Mouse (Mus musculus) CD8-positive naive resting alpha-beta T cell, adult 2 months (primary cell): Measurements from ENCODE around the gene March1.

Experiments used
- DNase-seq, 2 experiments: peaks; one replicate each; pipeline ENCODE4 v3.0.0; 2022; ENCODE audit warnings: low read depth in 2 of 2, low spot score in 2 of 2

Gene March1

DNA sequence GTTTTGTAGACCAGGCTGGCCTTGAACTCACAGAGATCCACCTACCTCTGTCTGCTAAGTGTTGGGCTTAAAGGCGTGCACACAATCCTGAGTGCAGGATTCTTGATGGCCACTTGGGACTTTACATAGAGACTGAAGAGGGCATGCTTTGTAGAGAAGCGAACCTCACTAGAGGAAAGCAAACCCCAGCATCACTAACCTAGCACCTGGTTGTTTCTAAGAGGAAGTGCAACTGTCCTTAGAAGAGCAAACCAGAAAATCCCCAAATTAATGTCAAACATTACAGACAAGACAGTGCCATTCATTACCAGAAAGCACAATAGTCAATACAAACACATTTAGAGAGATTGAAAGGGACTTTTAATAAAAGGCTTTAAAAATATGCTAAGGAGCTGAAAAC is 885.7 kb downstream of the March1 start:
- DNase-seq = no peak

DNA sequence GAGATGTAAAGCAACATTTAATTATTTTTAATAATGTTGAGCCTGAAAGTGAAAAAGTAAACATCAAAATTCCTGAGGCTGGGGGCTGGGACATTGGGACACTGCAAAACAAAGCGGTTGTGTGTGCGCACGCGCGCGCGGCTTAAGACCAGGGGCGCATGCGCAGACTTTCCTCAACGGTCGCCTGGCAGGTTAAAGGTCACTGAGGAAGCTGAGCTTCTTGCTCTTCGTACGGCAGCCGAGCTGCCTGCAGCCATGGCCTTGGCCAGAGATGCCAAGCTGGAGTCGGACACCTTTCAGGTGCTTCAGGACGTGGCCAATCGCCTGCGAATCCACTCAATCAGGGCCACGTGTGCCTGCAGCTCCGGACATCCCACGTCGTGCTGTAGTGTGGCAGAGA is 893.8 kb downstream of the March1 start, which contains the start of gene Tktl2:
TSS of gene Tktl2 (plus strand) at position 220 of the 400 bp plus-strand sequence.
- DNase-seq = no peak

DNA sequence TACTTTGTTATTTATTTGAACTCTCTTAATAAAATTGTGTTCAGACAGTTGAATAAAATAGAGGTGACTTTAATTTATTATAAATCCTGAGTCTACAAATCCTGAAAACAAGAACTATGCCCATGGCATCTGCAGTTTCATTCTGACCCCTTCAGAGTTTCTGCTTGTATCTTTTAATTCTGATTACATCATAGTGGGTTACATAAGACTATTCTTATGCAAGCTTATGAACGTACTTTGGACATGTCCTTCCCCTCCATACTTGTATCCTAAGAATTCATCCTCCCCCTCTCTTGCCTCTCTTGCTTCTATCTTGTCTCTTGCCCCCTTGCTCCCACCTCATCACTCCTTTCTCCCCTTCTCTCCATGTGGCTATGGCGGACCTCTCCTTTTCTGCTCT is 901.4 kb downstream of the March1 start:
- no peak for DNase-seq

DNA sequence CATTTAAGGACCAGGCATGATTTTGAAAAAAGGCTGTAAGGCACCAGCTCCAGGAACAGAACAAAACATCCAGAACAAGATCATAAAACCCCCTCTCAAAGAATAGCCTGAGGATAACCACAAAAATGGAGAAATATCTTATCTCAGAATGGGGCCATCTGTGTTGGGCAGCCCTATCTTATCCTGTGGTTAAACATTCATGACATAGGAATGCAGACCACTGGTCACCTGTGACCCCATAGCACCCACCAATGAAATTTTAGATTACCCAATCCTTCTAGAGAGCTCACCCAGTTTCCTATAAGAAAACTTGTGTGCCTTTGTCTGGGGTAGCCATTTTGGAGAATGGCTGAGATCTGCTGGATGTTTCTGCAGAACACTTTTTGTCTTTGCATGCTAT is 902.9 kb downstream of the March1 start:
- DNase-seq = no peak
